Mouse (Mus musculus) embryonic facial prominence, embryonic 13.5 days (tissue): Measurements from ENCODE around the gene Stag3. TPM values are rescaled to one million over a fixed set of nuclear protein-coding genes. Genes with fewer than 3 reads are reported as not detected.
A peak's percentile ranks its signal among the peaks of the same experiment; 100 is the strongest.

ENCODE experiments used
- ATAC-seq: fragments of 200-750 bp; cut with Nextera tagmentation; 2 replicates; pipeline ENCODE4 v1.8.0; 2017; ENCODE audit warnings: low read depth; ENCODE audit not compliant: insufficient number of reproducible peaks, insufficient read depth, low FRiP score, low TSS enrichment
- H3K27ac ChIP-seq: fragments of 300-500 bp; sonication (generic); 2 replicates; pipeline ENCODE4 v1.5.1; 2015; ENCODE audit warnings: moderate library complexity, mild to moderate bottlenecking, inconsistent platforms
- H3K27me3 ChIP-seq: fragments of 300-500 bp; sonication (generic); 2 replicates; pipeline ENCODE4 v1.6.1; 2015; ENCODE audit warnings: mild to moderate bottlenecking, inconsistent platforms
- H3K36me3 ChIP-seq: fragments of 300-500 bp; sonication (generic); 2 replicates; pipeline ENCODE4 v1.6.1; 2015; ENCODE audit warnings: mild to moderate bottlenecking, inconsistent platforms
- H3K4me1 ChIP-seq: fragments of 300-500 bp; sonication (generic); 2 replicates; pipeline ENCODE4 v1.6.1; 2015; ENCODE audit warnings: inconsistent platforms
- H3K4me2 ChIP-seq: fragments of 300-500 bp; sonication (generic); 2 replicates; pipeline ENCODE4 v1.6.1; 2015; ENCODE audit warnings: moderate library complexity, mild to moderate bottlenecking, inconsistent platforms
- H3K4me3 ChIP-seq: fragments of 300-500 bp; sonication (generic); 2 replicates; pipeline ENCODE4 v1.5.1; 2015; ENCODE audit warnings: mild to moderate bottlenecking, inconsistent platforms
- H3K9ac ChIP-seq: fragments of 300-500 bp; sonication (generic); 2 replicates; pipeline ENCODE4 v1.6.1; 2015; ENCODE audit warnings: mild to moderate bottlenecking, inconsistent platforms
- H3K9me3 ChIP-seq: fragments of 300-500 bp; sonication (generic); 2 replicates; pipeline ENCODE4 v1.6.1; 2016; ENCODE audit warnings: inconsistent platforms
- WGBS: fragments of 180-500 bp; shearing (Covaris S2); methylation state at CpG from one replicate; pipeline ENCODE4 v1.1.7; 2015; ENCODE audit warnings: mixed read lengths; 5-methylcytosine and 5-hydroxymethylcytosine counted together
- polyA plus RNA-seq: library from polyadenylated mRNA; unstranded; fragments of >200 nt; fragmentation: Nextera tagmentation; extraction: Ambion mirVana; gene quantifications from 2 replicates; pipeline ENCODE4 v1.2.1, GENCODE M21; 2015

The Stag3 gene
- polyA plus RNA-seq, 1 experiment from 2014 or later, result 6.2 TPM

DNA sequence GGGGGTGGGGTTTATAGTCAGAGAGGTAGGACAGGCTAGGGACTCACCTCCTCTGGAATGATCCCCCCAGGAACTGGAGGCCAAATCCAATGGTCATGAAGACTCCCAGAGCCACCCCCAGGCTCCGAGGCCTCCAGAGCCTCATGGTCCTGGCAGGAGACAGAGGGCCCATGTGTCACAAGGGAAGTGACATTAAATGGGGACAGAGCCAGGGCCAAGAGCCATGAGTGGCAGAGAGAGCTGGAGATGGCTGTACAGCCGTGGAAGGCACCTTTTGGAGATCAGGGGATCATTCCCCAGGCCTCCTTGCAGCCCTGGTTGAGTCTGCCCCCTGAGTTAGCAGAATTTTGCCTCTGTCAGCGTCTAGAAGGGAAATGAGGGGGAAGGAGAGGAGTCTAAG, 8.8 kb upstream of the Stag3 start:
- H3K9me3 ChIP-seq, result no peaks in the 10 kb centered on the region
- WGBS, result 43% methylated on average over 3 of the region's 3 CpGs
- no peak overlapping the region for H3K9ac ChIP-seq
- peaks cover 37% of the 10 kb centered on the region for H3K4me1 ChIP-seq
- ATAC-seq, result no peak
- no peak overlapping the region for H3K4me3 ChIP-seq
- peaks cover 5% of the 10 kb centered on the region for H3K27me3 ChIP-seq
- peaks cover 26% of the 10 kb centered on the region for H3K36me3 ChIP-seq
- no peak overlapping the region for H3K27ac ChIP-seq
- H3K4me2 ChIP-seq, result no peak overlapping the region

DNA sequence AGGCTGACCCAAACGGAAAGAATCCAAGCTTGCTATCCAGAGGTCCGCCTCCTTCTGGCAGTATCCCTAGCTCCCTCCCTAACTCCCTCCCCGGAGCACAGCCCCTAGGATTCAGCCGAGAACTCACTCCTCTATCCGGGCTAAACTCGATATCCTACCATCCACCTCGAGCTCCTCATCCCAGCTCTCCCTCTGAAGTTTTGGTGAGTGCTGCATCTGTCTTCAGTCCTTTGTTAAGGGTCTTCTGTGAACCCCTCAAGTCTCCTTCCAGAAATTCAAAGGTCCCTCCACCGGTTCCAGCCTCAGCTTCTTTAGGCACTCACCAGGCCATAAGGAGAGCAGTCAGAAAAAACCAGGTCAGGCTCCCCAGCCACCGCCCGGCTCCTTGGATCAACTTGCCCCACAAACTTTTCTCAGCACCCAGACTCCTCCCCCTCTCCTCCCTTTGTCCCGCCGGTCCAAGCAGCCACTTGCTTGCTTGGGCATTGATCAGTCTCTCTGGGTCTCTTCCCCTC, 7.6 kb upstream of the Stag3 start, which contains the start of gene Gal3st4:
Gal3st4 (minus strand) TSS at position 432 of the 515 bp plus-strand sequence.
- Histone ChIP-seq H3K4me3 (peak within 1 kb of the TSS; percentile 28), H3K9me3 (no peaks in the 10 kb centered on the region), H3K36me3 (peaks cover 28% of the 10 kb centered on the region), H3K9ac (peak within 1 kb of the TSS; percentile 64), H3K4me1 (peaks cover 49% of the 10 kb centered on the region), H3K27ac (peak within 1 kb of the TSS; percentile 51), H3K27me3 (peaks cover 5% of the 10 kb centered on the region), H3K4me2 (peak within 1 kb of the TSS; percentile 54)
- 3% methylated on average over 12 of the region's 12 CpGs for WGBS
- ATAC-seq, result no peak

DNA sequence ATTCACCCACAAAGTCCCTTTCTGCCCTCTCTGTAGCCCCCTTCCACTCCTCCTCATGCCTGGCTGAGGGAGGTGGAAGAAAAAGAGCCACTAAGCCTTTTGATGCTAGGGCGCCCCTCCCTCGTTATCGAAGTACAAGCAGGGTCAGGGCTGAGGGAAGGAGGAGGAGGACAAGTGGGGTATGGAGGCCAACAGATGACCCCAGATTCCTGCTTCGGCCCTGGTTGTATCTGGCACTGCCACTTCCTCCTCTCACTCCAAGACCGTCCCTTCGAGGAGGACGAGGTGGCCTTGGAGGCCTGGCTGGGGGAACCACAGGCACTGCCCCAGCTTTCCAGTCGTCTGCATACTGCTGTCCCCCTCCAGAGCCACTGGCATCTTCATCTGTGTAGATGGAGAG, 5.9 kb upstream of the Stag3 start:
- no peaks in the 10 kb centered on the region for H3K9me3 ChIP-seq
- peaks cover 37% of the 10 kb centered on the region for H3K36me3 ChIP-seq
- H3K4me1 ChIP-seq, result peaks cover 67% of the 10 kb centered on the region
- no peak overlapping the region for H3K4me3 ChIP-seq
- no peak overlapping the region for H3K27ac ChIP-seq
- H3K9ac ChIP-seq, result no peak overlapping the region
- peaks cover 5% of the 10 kb centered on the region for H3K27me3 ChIP-seq
- 51% methylated on average over 7 of the region's 8 CpGs for WGBS
- ATAC-seq, result no peak
- H3K4me2 ChIP-seq, result 0 out of 2 replicates have a peak overlapping the region, but pooled peaks have one; percentile 12

DNA sequence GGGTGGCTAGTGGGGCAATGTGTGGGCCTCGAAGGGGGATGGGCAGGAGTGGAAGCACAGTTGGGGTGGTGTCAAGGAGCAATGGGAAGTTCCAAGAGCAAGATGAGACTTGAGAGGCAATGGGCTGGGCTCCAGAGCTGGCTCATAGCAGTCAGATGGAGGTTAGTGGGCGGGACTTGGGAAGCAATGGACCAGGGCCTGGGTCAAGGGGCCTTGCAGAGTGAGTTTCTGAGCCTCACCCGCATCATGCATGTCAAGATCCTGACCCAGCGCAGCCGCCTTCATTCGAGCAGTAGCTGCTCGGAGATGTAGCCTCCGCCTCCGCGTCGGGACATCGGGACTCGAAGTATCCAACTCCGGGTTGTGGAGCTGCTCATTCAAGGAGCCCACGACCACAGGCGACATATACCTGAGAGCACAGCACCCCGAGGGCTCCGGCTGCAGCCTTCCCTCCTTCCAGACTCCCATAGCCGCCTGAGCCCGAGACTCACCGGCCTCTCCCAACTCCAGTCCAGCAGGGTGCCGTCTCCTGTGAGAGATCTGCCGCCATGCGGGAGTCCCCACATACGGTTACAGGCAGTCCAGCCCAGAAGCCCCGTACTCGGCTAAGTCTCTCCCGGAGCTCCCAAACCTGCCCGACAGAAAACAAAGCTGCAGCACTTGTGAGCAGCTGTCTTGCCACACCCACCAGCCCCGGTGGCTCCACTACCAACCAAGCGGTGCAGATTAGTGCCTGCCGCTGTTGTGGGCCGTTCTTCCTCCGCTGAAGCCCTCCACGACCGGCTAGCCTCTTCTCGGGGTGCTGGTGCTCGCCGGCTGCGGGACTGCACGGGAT, 4.6 kb upstream of the Stag3 start:
- peak overlapping the region; percentile 39; the same call in 1 of the 2 replicates for H3K27ac ChIP-seq

DNA sequence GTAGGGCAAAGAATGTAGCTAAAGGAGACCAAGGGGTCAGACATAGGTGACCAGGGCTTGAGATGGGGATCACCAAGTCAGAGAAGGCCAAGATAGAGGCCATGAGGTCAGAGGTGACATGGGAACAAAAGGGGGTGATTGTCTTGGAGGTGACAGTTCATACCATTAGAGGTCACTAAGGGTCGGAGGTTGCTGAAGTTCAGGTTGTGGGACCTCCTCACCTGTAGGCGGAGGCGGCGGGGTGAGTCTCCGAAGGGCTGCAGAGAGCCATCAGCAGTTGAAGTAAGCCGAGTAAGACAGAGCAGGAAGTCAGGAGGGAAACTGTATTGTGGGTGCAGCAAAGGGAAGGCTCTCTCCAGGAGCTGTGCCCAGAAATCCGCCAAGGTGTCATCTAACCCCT, 2.0 kb upstream of the Stag3 start:
- Histone ChIP-seq H3K4me2 (peak overlapping the region; percentile 84), H3K36me3 (peaks cover 37% of the 10 kb centered on the region), H3K27me3 (no peaks in the 10 kb centered on the region; the same call in 1 of the 2 replicates), H3K4me3 (0 out of 2 replicates have a peak overlapping the region, but pooled peaks have one; percentile 82), H3K9me3 (peaks cover 8% of the 10 kb centered on the region), H3K27ac (no peak overlapping the region), H3K9ac (no peak overlapping the region), H3K4me1 (peaks cover 51% of the 10 kb centered on the region)
- WGBS, result 82% methylated on average over 7 of the region's 7 CpGs
- ATAC-seq, result no peak

More for the DNA sequence above, 4.6 kb upstream of the Stag3 start:
- peaks cover 5% of the 10 kb centered on the region for H3K27me3 ChIP-seq
- ATAC-seq, result no peak
- H3K4me1 ChIP-seq, result peaks cover 70% of the 10 kb centered on the region
- WGBS, result 14% methylated on average over 41 of the region's 41 CpGs
- peak overlapping the region; percentile 58 for H3K4me2 ChIP-seq
- peak overlapping the region; percentile 28 for H3K4me3 ChIP-seq
- H3K36me3 ChIP-seq, result peaks cover 37% of the 10 kb centered on the region
- peaks cover 1% of the 10 kb centered on the region; the same call in 1 of the 2 replicates for H3K9me3 ChIP-seq
- peak overlapping the region; percentile 63 for H3K9ac ChIP-seq

DNA sequence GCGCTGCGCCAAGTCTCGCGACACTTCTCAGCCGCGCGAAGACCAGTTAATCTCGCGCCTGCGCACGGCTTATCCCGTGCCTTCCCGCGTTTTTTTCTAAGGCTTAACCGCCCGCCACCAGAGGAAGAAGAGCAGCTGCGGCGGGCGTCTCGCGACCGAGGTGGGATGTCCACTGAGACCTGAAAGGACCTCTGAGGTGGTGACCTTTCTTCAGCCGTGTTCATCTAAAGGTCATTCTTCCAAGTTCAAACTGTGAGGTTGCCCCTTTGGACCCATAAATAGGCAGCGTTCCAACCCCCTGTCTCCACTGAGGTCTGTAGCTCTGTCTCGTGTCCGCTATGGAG, 357 bp downstream of the Stag3 start:
- no peak overlapping the region for H3K27ac ChIP-seq
- no peaks in the 10 kb centered on the region; the same call in 1 of the 2 replicates for H3K27me3 ChIP-seq
- H3K9ac ChIP-seq, result no peak overlapping the region
- ATAC-seq, result no peak
- WGBS, result 21% methylated on average over 26 of the region's 26 CpGs
- H3K36me3 ChIP-seq, result peaks cover 28% of the 10 kb centered on the region
- peaks cover 8% of the 10 kb centered on the region for H3K9me3 ChIP-seq
- peaks cover 41% of the 10 kb centered on the region for H3K4me1 ChIP-seq
- H3K4me3 ChIP-seq, result peak overlapping the region; percentile 82
- H3K4me2 ChIP-seq, result peak overlapping the region; percentile 84

DNA sequence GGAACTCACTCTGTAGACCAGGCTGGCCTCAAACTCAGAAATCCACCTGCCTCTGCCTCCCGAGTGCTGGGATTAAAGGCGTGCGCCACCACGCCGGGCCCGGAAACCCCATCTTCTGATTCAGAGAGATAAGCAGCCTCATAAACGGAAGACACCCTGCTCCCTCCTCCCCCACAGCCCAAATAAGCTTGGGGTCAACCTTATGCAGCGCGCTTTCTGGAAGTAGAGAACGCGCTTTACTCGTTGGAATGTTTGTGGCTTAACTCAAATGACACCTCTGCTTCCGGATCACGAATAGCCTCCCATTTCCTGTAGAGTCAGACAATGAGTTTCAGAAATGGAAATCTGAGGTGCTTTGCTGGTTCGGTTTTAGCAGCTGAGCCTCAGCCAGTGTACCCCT, 789 bp downstream of the Stag3 start:
- Histone ChIP-seq H3K9me3 (peaks cover 8% of the 10 kb centered on the region), H3K27ac (no peak overlapping the region), H3K9ac (no peak overlapping the region), H3K27me3 (no peaks in the 10 kb centered on the region; the same call in 1 of the 2 replicates), H3K4me3 (no peak overlapping the region), H3K4me2 (0 out of 2 replicates have a peak overlapping the region, but pooled peaks have one; percentile 84), H3K4me1 (peaks cover 37% of the 10 kb centered on the region), H3K36me3 (peaks cover 24% of the 10 kb centered on the region)
- 92% methylated on average over 15 of the region's 15 CpGs for WGBS
- no peak for ATAC-seq

DNA sequence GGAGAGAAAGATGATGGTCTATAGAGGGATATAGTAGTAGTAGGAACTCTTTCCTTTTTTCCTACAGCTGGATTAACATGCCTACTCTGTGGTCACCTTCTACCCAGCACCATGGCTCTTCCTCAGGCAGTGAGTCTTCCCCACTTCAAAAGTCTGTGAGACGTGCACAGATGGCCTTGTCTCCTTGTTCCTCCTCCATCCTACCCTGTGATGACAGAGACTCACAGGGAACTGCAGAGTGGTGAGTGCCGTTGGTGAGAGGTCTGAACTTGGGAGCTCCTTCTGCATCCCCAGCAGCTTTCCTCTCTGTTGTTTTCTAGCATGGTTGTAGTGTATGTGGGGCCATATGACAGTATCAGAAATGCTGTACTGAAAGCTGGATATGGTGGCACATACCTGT, 1.8 kb downstream of the Stag3 start:
- Histone ChIP-seq H3K27ac (no peak overlapping the region), H3K4me1 (peaks cover 27% of the 10 kb centered on the region), H3K4me2 (no peak overlapping the region), H3K27me3 (no peaks in the 10 kb centered on the region; the same call in 1 of the 2 replicates), H3K4me3 (no peak overlapping the region), H3K36me3 (peaks cover 16% of the 10 kb centered on the region), H3K9ac (no peak overlapping the region), H3K9me3 (peaks cover 8% of the 10 kb centered on the region)
- ATAC-seq, result no peak
- 82% methylated on average over 2 of the region's 2 CpGs for WGBS

DNA sequence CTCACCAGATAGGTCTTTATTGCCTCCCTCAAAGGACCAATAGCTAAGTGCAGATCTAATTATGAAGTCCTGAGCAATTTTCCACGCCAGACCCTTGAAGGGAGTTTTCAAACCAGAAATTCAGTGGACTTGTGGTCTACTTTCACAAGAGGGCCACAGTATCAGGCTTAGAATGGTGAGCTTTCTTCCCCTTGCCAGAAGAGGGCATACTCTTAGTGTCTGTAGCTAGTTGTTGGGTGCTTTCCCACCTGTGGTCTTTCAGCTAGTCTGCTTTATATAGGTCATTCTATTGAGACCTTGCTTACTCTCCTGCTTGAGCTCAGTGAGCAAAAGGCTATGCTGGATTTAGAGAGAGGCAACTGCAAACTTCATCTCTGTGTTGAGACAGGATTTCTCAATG, 3.5 kb downstream of the Stag3 start:
- H3K27me3 ChIP-seq, result no peaks in the 10 kb centered on the region; the same call in 1 of the 2 replicates
- peaks cover 8% of the 10 kb centered on the region for H3K9me3 ChIP-seq
- WGBS, result 61% methylated on average over 1 of the region's 1 CpGs
- H3K36me3 ChIP-seq, result no peaks in the 10 kb centered on the region
- ATAC-seq, result no peak
- H3K9ac ChIP-seq, result no peak overlapping the region
- H3K4me2 ChIP-seq, result no peak overlapping the region
- H3K4me3 ChIP-seq, result no peak overlapping the region
- H3K4me1 ChIP-seq, result peaks cover 10% of the 10 kb centered on the region
- no peak overlapping the region for H3K27ac ChIP-seq

DNA sequence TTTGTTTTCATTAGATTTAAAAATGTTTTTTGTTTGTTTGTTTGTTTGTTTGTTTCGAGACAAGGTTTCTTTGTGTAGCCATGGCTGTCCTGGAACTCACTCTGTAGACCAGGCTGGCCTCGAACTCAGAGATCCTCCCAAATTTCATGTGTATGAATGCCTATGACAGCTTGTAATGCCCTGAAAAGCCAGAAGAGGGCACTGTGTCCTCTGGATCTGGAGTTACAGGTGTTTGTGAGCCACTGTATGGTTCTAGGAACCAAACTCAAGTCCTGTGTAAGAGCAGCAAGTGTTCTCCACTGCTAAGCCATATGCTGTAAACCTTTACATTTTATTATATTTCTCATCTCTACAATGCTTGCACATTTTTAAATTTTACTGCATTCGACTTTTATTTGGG, 7.8 kb downstream of the Stag3 start:
- H3K27me3 ChIP-seq, result no peaks in the 10 kb centered on the region
- no peak for ATAC-seq
- H3K4me2 ChIP-seq, result no peak overlapping the region
- WGBS, result 77% methylated on average over 3 of the region's 3 CpGs
- H3K4me3 ChIP-seq, result no peak overlapping the region
- H3K9ac ChIP-seq, result no peak overlapping the region
- no peak overlapping the region for H3K27ac ChIP-seq
- no peaks in the 10 kb centered on the region for H3K4me1 ChIP-seq
- no peaks in the 10 kb centered on the region for H3K36me3 ChIP-seq
- H3K9me3 ChIP-seq, result no peaks in the 10 kb centered on the region

DNA sequence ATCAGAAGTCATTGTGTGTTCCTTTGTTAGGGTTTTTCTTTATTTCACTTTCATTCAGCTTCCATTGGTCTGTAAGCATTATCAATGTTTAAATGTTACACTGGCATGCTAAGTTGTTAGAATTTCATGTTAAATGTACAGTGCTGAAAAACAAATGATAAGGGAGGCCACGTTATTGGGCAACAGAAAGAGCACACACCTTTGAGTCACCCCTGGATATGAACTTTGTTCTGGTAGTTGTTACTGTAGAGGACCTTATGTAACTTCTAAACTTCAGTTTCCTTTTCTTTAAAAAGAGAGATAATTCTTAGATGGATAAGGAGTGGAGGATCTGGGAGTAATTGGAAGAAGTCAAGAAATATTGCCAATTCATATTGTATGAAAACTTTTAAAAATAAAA, 11.6 kb downstream of the Stag3 start:
- Histone ChIP-seq H3K9ac (no peak overlapping the region), H3K27ac (no peak overlapping the region), H3K4me2 (no peak overlapping the region), H3K9me3 (no peaks in the 10 kb centered on the region), H3K36me3 (no peaks in the 10 kb centered on the region), H3K27me3 (no peaks in the 10 kb centered on the region), H3K4me1 (no peaks in the 10 kb centered on the region), H3K4me3 (no peak overlapping the region)
- ATAC-seq, result no peak
- 86% methylated on average over 1 of the region's 1 CpGs for WGBS

DNA sequence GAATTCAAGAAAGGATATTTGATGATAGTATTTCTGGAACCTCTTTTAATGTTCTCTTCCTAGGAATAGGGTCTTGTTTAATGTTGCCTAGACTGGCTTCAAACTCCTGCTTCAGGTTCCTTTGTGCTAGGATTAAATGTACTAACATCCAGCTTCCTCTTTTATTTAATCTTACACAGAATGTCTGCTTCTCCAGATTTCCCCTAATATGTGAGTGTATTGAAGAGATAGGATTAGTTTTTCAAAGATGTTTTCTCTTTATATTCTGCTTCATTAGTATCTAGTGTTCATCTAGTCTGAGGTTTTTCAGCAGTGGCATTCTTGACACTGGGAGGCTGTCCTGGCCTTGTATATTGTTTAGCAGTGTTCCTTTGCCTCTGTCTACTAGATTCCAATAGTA, 14.1 kb downstream of the Stag3 start:
- H3K27me3 ChIP-seq, result no peaks in the 10 kb centered on the region
- H3K4me2 ChIP-seq, result no peak overlapping the region
- no peaks in the 10 kb centered on the region for H3K9me3 ChIP-seq
- H3K4me1 ChIP-seq, result no peaks in the 10 kb centered on the region
- H3K4me3 ChIP-seq, result no peak overlapping the region
- no peak for ATAC-seq
- H3K27ac ChIP-seq, result no peak overlapping the region
- H3K9ac ChIP-seq, result no peak overlapping the region
- H3K36me3 ChIP-seq, result no peaks in the 10 kb centered on the region
